In genomic region chr2:50554031-50554430, GRCm38 (mm10) we compare ENCODE assay signal across 21 mouse cellular contexts.
A peak's percentile ranks its signal among the peaks of the same experiment; 100 is the strongest.
DNase-seq lines count a peak whose midpoint lies in the region; ATAC-seq lines count a peak whose summit lies in the region.
"Had no signal": no experiment of that assay in that cellular context is flagged by ENCODE, and none has a peak within 500 bp of the region (broad histone marks: within the 10 kb centered on the region; RNA-seq: fewer than 3 reads in every experiment).

No protein-coding gene starts in this region.

- no peak overlapping the region for H3K27ac ChIP-seq in midbrain, embryonic 11.5 days (ENCODE audit: low read depth, low read length)
- H3K27ac ChIP-seq in midbrain, embryonic 14.5 days (replicated peaks; ENCODE audit: low read depth, low read length), result no peak overlapping the region
- H3K27ac ChIP-seq: embryonic facial prominence, embryonic 13.5 days; forebrain, embryonic 13.5 days; gastrocnemius, adult 2 months; hindbrain, embryonic 12.5 days; hindbrain, postnatal 0 days had no signal

- no peak overlapping the region for H3K9ac ChIP-seq in midbrain, embryonic 11.5 days (ENCODE audit: low read length)
- H3K9ac ChIP-seq in midbrain, embryonic 14.5 days (replicated peaks; ENCODE audit: low read length), result no peak overlapping the region
- H3K9ac ChIP-seq: embryonic facial prominence, embryonic 13.5 days; forebrain, embryonic 13.5 days; heart, embryonic 12.5 days; hindbrain, embryonic 12.5 days had no signal

- intact Hi-C loops in heart, postnatal 25 days (cut with DNase I), result no loop called here

- ATAC-seq in midbrain, embryonic 11.5 days (ENCODE audit: low FRiP score), result no peak
- ATAC-seq in midbrain, embryonic 14.5 days (ENCODE audit: low FRiP score, low TSS enrichment), result no peak
- ATAC-seq: forebrain, embryonic 13.5 days; hindbrain, postnatal 0 days had no signal

- no peaks in the 10 kb centered on the region for H3K9me3 ChIP-seq in midbrain, embryonic 11.5 days (ENCODE audit: control insufficient read depth, low read length)
- H3K9me3 ChIP-seq in midbrain, embryonic 14.5 days (ENCODE audit: control insufficient read depth, low read length), result no peaks in the 10 kb centered on the region
- H3K9me3 ChIP-seq: embryonic facial prominence, embryonic 13.5 days; forebrain, embryonic 13.5 days; heart, embryonic 12.5 days; hindbrain, embryonic 12.5 days had no signal

- no peaks in the 10 kb centered on the region for H3K36me3 ChIP-seq in midbrain, embryonic 11.5 days (ENCODE audit: control insufficient read depth, insufficient read depth, low read length)
- H3K36me3 ChIP-seq in midbrain, embryonic 14.5 days (ENCODE audit: control insufficient read depth, insufficient read depth, low read length), result no peaks in the 10 kb centered on the region
- H3K36me3 ChIP-seq: embryonic facial prominence, embryonic 13.5 days; heart, embryonic 12.5 days; hindbrain, embryonic 12.5 days had no signal

- peaks cover 4% of the 10 kb centered on the region for H3K4me1 ChIP-seq in midbrain, embryonic 11.5 days (ENCODE audit: control insufficient read depth, insufficient read depth, low read length)
- peaks cover 2% of the 10 kb centered on the region; the same call in 1 of the 2 replicates for H3K4me1 ChIP-seq in midbrain, embryonic 14.5 days (ENCODE audit: control insufficient read depth, insufficient read depth, low read length)
- H3K4me1 ChIP-seq: embryonic facial prominence, embryonic 13.5 days; heart, embryonic 12.5 days had no signal

- no peak overlapping the region for H3K4me3 ChIP-seq in midbrain, embryonic 11.5 days (ENCODE audit: low read depth, low read length)
- no peak overlapping the region for H3K4me3 ChIP-seq in midbrain, embryonic 14.5 days (replicated peaks; ENCODE audit: low read depth, low read length)
- H3K4me3 ChIP-seq: embryonic facial prominence, embryonic 13.5 days; forebrain, embryonic 13.5 days; gastrocnemius, adult 2 months; heart, embryonic 12.5 days; hindbrain, embryonic 12.5 days had no signal

- no peak overlapping the region for H3K4me2 ChIP-seq in midbrain, embryonic 11.5 days
- H3K4me2 ChIP-seq in midbrain, embryonic 14.5 days (ENCODE audit: low read length), result no peak overlapping the region
- H3K4me2 ChIP-seq: embryonic facial prominence, embryonic 13.5 days; forebrain, embryonic 13.5 days; heart, embryonic 12.5 days; hindbrain, embryonic 12.5 days had no signal

- no peaks in the 10 kb centered on the region for H3K27me3 ChIP-seq in midbrain, embryonic 11.5 days (ENCODE audit: control insufficient read depth, insufficient read depth, low read length)
- no peaks in the 10 kb centered on the region for H3K27me3 ChIP-seq in midbrain, embryonic 14.5 days (ENCODE audit: control insufficient read depth, insufficient read depth, low read length)
- H3K27me3 ChIP-seq: embryonic facial prominence, embryonic 13.5 days; forebrain, embryonic 13.5 days; heart, embryonic 12.5 days; hindbrain, embryonic 12.5 days had no signal

- peak; percentile 86 for DNase-seq in heart, adult 11 months
- no peak for DNase-seq in heart, postnatal 25 days (ENCODE audit: low spot score)
- peak; percentile 75 for DNase-seq in midbrain, embryonic 11.5 days (ENCODE audit: low spot score, missing footprints)
- no peak for DNase-seq in midbrain, embryonic 14.5 days
- DNase-seq in adipocyte (ENCODE audit: low spot score), result peak; percentile 35
- no peak for DNase-seq in cerebellum, postnatal 25 days
- no peak for DNase-seq in thymus, postnatal 0 days (ENCODE audit: low spot score)
- DNase-seq: adrenal gland, postnatal 14 days; cerebellum, adult 11-12 months; cerebellum, adult 9-10 months; cerebellum, postnatal 36 days; gastrocnemius, adult 2 months; gastrocnemius, postnatal 25 days; heart, adult 18-20 months; heart, postnatal 36 days; kidney, adult 11 months had no signal

Comparison
In these comparisons a context has a peak if more than half of its experiments do, and no peak if none do; other contexts are left out.
1. DNase-seq: peak in heart, adult 11 months (single experiment), midbrain, embryonic 11.5 days (single experiment) and adipocyte (single experiment); none in heart, postnatal 25 days (single experiment), midbrain, embryonic 14.5 days (single experiment), cerebellum, postnatal 25 days (0 of 2) and thymus, postnatal 0 days (single experiment).